Mouse (Mus musculus) kidney, postnatal 25 days (tissue): Measurements from ENCODE around the gene Atf3.
"Not testable (repeated sequence)": the region's sequence is repeated elsewhere in the genome, so short reads cannot be mapped to it uniquely, and the experiment has no call there.

Source experiments
- DNase-seq, 2 experiments: peaks; one replicate each; pipeline ENCODE4 v3.0.0; 2021; ENCODE audit warnings: mixed read lengths in 2 of 2

Gene Atf3

GRCm38 (mm10) chr1:191186386-191186770, 31.5 kb downstream of the Atf3 start:
- DNase-seq, result peak; percentile 52 to 59

DNA sequence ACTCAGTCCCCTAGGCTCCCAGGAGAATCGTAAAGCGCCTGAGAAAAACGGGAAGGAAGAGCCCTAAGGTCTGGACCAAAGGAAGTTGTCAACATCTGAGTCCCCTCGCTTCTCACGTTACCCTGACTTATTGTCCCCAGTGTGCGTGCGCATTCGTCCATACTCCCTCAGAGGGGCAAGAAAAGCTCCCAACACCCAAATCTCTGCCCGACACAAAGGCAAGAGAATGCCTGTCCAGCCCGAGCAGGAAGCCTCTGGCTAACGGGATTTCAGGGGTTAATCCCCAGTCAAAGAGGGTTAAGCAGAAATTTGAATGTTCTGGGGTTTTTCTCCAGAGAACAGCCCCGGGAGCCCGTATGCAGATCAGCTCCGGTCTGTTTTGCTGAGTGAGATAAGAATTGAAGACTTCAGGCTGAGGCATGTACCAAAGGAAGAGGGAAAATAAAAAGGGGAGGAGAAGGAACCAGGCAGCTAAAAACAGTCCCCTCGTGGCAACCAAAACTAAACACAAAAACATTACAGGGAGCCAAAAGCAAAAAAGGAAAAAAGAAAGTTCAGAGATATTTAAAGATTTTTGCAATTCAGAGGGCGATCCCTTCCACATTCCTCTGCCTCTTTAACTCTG, 32.0 kb downstream of the Atf3 start:
- peak in 1 of 2 experiments; percentile 35 for DNase-seq

- peak; percentile 25 to 71 for DNase-seq
These were observed 33.0 kb downstream of the Atf3 start for GRCm38 (mm10) chr1:191184841-191185251.

DNA sequence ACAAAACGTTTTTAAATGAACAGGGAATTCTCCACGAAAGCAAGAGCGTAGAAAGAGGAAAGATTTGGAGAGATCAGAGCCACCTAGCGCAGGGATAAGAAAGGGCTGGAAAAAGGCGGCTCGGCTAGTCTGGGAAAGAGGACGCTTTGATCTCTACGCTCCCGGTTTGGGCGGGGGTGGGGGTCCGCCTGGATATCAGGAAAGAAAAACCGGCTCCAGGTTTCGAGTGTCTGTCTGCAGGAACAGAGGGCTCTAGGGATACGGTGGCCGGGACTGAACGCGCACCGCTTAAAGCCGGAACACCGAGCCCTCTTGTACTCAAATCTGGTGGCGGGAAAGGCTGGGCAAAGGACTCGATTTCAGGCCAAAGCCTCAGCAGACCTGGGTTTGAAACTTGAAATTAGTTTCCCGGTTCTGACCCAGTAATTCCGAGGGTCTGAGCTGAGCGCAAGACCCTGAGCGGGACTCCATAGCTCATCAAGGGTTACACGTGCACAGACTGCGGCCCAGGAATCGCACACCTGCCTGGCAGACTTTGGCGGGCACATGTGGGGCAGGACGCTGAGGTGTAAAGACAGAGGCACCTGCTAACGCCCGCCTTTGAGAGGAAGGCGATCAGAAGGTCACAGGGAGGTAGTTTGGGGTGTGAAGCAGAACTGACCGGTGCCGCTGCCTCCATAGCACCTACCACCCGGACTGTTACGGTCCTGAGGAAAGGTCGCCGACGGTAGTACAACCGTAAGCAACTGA, 33.6 kb downstream of the Atf3 start:
- DNase-seq, result peak; percentile 19 to 58

- DNase-seq, result peak; percentile 98 to 99
These were observed 34.4 kb downstream of the Atf3 start for GRCm38 (mm10) chr1:191183163-191184065.

DNA sequence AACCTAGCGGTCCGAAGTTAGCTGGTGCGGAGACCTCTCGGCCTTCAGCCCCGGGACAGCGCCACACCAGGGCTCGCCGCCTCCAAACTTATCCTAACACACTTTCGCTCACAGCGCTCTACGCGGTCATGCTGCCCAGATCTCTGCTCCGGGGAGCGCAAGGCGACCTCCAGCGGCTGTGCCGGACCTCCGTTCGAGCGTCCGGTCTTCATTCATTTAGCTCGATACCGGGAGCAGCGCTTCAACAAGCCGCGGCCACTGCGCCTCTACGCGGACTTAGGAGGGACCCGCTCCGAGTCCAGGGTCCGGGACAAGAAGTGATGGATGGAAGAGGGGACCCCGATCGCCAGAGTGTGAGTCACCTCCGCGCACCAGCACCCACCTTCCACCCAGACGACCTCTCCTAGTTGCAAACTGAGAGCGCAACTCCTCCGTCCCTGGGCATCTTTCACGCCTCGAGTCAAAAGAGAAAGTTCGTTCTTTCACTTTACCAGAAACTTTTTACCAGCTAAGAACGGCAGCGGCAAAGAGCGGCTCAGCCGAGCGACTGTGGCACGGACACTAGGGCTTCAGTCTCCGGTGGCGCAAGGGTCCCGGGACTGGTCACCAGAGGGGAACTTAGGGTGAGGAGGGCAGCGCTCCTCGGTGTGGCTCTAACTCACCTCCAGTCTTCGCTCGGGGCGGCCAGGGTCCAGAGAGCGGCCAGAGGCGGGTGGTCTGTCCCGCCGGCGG, 35.2 kb downstream of the Atf3 start:
- DNase-seq, result peak; percentile 68 to 82

DNA sequence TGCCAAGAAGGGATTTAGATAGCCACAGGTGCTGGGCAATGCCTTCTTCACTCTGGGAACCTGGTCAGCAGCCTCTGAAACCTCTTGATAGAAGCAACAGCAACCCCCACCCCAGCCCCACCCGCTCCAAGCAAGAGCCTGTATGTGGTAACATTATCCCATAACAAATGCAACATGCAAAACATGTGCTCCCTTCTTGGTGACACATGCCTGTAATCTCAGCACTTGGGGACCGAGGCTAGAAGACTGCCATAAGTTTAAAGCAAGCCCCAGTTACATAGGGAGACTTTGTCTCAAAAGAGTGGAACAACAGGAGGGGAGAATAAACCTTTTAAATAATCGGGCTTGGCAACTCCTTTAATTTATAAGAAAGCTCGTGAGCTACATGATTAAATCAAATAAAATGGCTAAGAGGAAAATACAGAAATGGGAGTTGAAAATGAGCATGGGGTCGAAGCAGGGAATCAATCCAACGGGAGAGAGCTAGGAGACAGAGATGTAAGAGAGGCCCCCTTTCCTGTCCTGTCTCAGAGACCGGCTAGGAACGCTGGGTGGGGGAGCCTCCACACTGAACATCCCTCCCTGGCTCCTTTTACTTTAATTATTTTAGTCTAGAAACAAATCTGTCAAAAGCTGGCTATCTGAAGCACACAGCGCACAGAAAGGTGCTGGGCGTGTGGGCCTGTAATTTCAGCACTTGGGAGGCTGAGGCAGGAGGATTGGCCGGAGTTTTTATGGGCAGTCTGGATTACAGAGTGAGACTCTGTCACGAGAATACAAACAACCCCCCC, 36.2 kb downstream of the Atf3 start:
- no peak for DNase-seq

- peak; percentile 39 to 56 for DNase-seq
These were observed 37.4 kb downstream of the Atf3 start for GRCm38 (mm10) chr1:191180397-191180796.

- DNase-seq, result no peak
These were observed 38.0 kb downstream of the Atf3 start for GRCm38 (mm10) chr1:191179846-191180245.

GRCm38 (mm10) chr1:191178511-191179188, 39.2 kb downstream of the Atf3 start:
- DNase-seq, result peak in 1 of 2 experiments; percentile 41

DNA sequence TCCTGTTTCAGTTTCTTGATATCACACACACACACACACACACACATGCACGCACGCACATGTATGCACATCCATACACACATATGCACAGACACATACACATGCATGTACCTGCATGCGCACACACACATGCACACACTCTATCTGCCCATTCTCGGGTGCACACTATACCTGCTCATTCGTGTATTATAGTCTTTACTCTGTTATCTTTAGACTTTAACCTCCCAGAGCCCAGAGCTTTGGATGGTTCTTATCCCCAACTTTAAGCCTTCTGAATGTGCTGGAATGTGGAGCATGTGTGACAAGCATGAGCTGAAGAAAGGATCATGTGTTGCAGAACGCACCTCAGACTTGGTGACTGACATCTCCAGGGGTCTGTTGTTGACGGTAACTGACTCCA, 41.0 kb downstream of the Atf3 start:
- no peak for DNase-seq

- DNase-seq, result peak; percentile 45 to 54
These were observed 45.4 kb downstream of the Atf3 start for GRCm38 (mm10) chr1:191172487-191172886.

DNA sequence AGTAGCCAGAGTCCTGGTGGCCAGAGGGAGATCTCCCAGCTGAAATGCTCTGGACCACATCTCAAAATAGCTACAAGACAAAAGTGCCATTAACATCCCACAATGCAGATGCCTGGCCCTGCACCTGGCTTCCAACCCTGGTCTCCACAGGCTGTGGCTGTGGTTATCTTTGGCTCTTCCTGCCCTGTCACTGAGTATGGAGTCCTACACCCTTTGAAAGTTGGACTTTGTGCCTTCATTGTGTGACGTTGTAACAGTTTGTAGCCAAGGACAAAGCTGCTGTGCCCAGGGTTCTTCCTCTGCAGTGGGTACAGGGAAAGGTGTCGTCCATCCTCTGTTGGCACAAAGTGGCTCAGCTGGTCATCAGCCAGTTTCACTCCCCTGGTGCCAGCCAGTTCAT, 47.4 kb downstream of the Atf3 start:
- DNase-seq, result no peak

GRCm38 (mm10) chr1:191166189-191166588, 51.6 kb downstream of the Atf3 start:
- no peak for DNase-seq

GRCm38 (mm10) chr1:191164717-191165116, 53.1 kb downstream of the Atf3 start, which contains the start of gene Fam71a:
Gene Fam71a (minus strand): TSS chr1:191164817.
- no peak for DNase-seq

DNA sequence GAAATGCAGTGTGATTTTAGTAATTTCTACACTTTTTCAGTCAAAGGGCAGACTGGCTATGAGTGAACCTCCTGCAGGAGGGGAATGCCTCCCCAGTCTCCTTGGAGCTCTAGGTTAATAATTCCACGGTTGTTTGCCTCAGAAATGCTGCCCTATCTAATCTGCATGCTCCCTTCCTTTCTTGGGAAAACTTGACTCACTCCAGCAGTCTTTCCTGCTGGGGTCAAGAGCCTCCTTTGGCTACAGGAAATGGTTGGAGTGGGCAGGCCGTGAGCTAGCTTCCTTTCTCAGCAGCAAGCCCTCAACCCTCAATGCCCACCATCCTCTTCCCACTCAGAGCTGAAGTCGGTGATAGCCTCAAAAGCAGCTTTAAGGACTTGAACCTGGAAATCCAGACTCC, 63.5 kb downstream of the Atf3 start:
- no peak for DNase-seq

- peak in 1 of 2 experiments; percentile 62 for DNase-seq
These were observed 64.8 kb downstream of the Atf3 start for GRCm38 (mm10) chr1:191153052-191153451.

DNA sequence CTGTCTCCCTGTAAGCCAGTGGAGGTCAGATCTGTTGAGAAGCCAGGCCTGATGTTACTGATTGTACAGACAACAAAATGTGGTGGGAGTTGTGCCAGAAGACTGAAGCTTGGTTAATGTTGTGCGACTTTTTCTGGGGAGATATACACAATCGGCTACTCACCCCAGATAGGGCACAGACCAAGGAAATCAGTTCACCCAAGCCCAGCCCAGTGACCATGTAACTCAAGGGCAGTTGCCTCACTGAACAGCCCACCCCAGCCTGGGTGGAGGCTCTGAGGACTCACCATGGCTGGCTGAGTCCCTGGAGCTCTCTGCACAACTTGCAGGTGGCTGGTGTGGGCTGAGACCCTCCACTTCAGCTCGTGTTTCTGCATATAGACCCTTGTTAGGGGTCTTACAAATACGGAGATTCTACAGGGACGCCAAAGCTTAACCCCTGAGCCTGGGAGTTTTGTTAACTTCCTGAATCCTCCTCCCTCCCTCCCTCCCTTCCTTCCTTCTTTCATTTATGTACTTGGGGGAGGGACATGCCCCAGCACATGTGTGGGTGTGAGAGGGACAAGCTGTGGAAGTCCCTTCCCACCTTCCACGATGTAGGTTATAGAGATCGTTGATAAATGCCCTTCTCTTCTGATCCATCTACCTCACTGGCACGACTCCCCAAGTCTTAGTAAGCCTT, 66.8 kb downstream of the Atf3 start:
- no peak for DNase-seq

GRCm38 (mm10) chr1:191149489-191149888, 68.3 kb downstream of the Atf3 start:
- not testable (repeated sequence) for DNase-seq

GRCm38 (mm10) chr1:191140983-191141382, 76.9 kb downstream of the Atf3 start:
- DNase-seq, result no peak
